Mouse (Mus musculus): ENCODE results near the gene Mchr1.

Gene Mchr1

GRCm38 (mm10) chr15:81228258-81228657 is 7.0 kb upstream of the Mchr1 start:
- no peak for DNase-seq

- DNase-seq, result no peak
These were observed 5.5 kb upstream of the Mchr1 start for GRCm38 (mm10) chr15:81229791-81230190.

- DNase-seq, result no peak
These were observed 4.0 kb upstream of the Mchr1 start for GRCm38 (mm10) chr15:81231325-81231724.

GRCm38 (mm10) chr15:81236062-81236461 is 763 bp downstream of the Mchr1 start:
- DNase-seq, result no peak

- DNase-seq, result no peak
These were observed 2.2 kb downstream of the Mchr1 start for GRCm38 (mm10) chr15:81237471-81237870.

- DNase-seq, result peak; percentile 44
These were observed 4.0 kb downstream of the Mchr1 start for GRCm38 (mm10) chr15:81239261-81239660.

- no peak for DNase-seq
These were observed 4.6 kb downstream of the Mchr1 start for GRCm38 (mm10) chr15:81239794-81240343.

GRCm38 (mm10) chr15:81246890-81247289 is 11.6 kb downstream of the Mchr1 start:
- DNase-seq, result no peak

GRCm38 (mm10) chr15:81247583-81248340 is 12.5 kb downstream of the Mchr1 start:
- DNase-seq, result no peak

- no peak for DNase-seq
These were observed 13.0 kb downstream of the Mchr1 start for GRCm38 (mm10) chr15:81248341-81248679.

- no peak for DNase-seq
These were observed 13.8 kb downstream of the Mchr1 start for GRCm38 (mm10) chr15:81248951-81249579.

- DNase-seq, result no peak
These were observed 17.4 kb downstream of the Mchr1 start for GRCm38 (mm10) chr15:81252626-81253174.

GRCm38 (mm10) chr15:81253585-81253984 is 18.3 kb downstream of the Mchr1 start:
- DNase-seq, result no peak

GRCm38 (mm10) chr15:81254113-81254640 is 18.9 kb downstream of the Mchr1 start:
- DNase-seq, result no peak

- DNase-seq, result peak; percentile 44
These were observed 19.8 kb downstream of the Mchr1 start for GRCm38 (mm10) chr15:81255063-81255462.

- peak; percentile 39 for DNase-seq
These were observed 23.0 kb downstream of the Mchr1 start for GRCm38 (mm10) chr15:81258296-81258695.

- no peak for DNase-seq
These were observed 24.0 kb downstream of the Mchr1 start for GRCm38 (mm10) chr15:81259304-81259703.

GRCm38 (mm10) chr15:81260208-81260607 is 24.9 kb downstream of the Mchr1 start:
- DNase-seq, result no peak

- peak; percentile 15 for DNase-seq
These were observed 29.2 kb downstream of the Mchr1 start for GRCm38 (mm10) chr15:81264392-81265095.

GRCm38 (mm10) chr15:81267416-81267815 is 32.1 kb downstream of the Mchr1 start:
- DNase-seq, result no peak

- peak; percentile 35 for DNase-seq
These were observed 37.2 kb downstream of the Mchr1 start for GRCm38 (mm10) chr15:81272305-81273053.

- DNase-seq, result no peak
These were observed 38.1 kb downstream of the Mchr1 start for GRCm38 (mm10) chr15:81273361-81273760.
